Mouse (Mus musculus) layer of hippocampus, adult 8-10 months (tissue): Measurements from ENCODE around the gene E130308A19Rik. TPM values are rescaled to one million over a fixed set of nuclear protein-coding genes. Genes with fewer than 3 reads are reported as not detected.

Source experiments
- DNase-seq, 2 experiments: peaks; one replicate each; pipeline ENCODE4 v3.0.0; 2022; ENCODE audit warnings: low spot score in 2 of 2
- total RNA-seq, 4 experiments: library from RNA; stranded (reverse); gene quantifications; 2 replicates each; pipeline ENCODE4 v1.2.4; 2022

The E130308A19Rik gene
- total RNA-seq, 4 experiments from 2014 or later = 11.6 to 16.6 (median 13.0) TPM

- no peak for DNase-seq
Observed at GRCm38 (mm10) chr4:59727187-59727877, 101.3 kb downstream of the E130308A19Rik start.

- no peak for DNase-seq
Observed at GRCm38 (mm10) chr4:59727878-59728261, 101.9 kb downstream of the E130308A19Rik start.

GRCm38 (mm10) chr4:59728839-59729238 is 102.8 kb downstream of the E130308A19Rik start:
- no peak for DNase-seq

- no peak for DNase-seq
Observed at GRCm38 (mm10) chr4:59731544-59731943, 105.5 kb downstream of the E130308A19Rik start.

- DNase-seq = no peak
Observed at GRCm38 (mm10) chr4:59739321-59739720, 113.3 kb downstream of the E130308A19Rik start.

- DNase-seq = no peak
Observed at GRCm38 (mm10) chr4:59739882-59740281, 113.9 kb downstream of the E130308A19Rik start.

- no peak for DNase-seq
Observed at GRCm38 (mm10) chr4:59753491-59754140, 127.6 kb downstream of the E130308A19Rik start.

GRCm38 (mm10) chr4:59756332-59757082 is 130.5 kb downstream of the E130308A19Rik start:
- DNase-seq = peak; percentile 68 to 76

- DNase-seq = no peak
Observed at GRCm38 (mm10) chr4:59757452-59758435, 131.7 kb downstream of the E130308A19Rik start.

GRCm38 (mm10) chr4:59760016-59760415 is 134.0 kb downstream of the E130308A19Rik start:
- no peak for DNase-seq

GRCm38 (mm10) chr4:59760636-59761364 is 134.8 kb downstream of the E130308A19Rik start:
- no peak for DNase-seq

- no peak for DNase-seq
Observed at GRCm38 (mm10) chr4:59761365-59761729, 135.3 kb downstream of the E130308A19Rik start.

GRCm38 (mm10) chr4:59764950-59765349 is 138.9 kb downstream of the E130308A19Rik start:
- DNase-seq = no peak

- DNase-seq = no peak
Observed at GRCm38 (mm10) chr4:59765385-59766005, 139.5 kb downstream of the E130308A19Rik start.

GRCm38 (mm10) chr4:59767717-59768116 is 141.7 kb downstream of the E130308A19Rik start:
- no peak for DNase-seq

- no peak for DNase-seq
Observed at GRCm38 (mm10) chr4:59772171-59772879, 146.3 kb downstream of the E130308A19Rik start.

GRCm38 (mm10) chr4:59777828-59778227 is 151.8 kb downstream of the E130308A19Rik start:
- DNase-seq = no peak

- DNase-seq = no peak
Observed at GRCm38 (mm10) chr4:59780568-59780967, 154.6 kb downstream of the E130308A19Rik start.
